Mouse (Mus musculus): ENCODE results near the gene Myo1b. TPM values are rescaled to one million over a fixed set of nuclear protein-coding genes. Genes with fewer than 3 reads are reported as not detected.
A peak's percentile ranks its signal among the peaks of the same experiment; 100 is the strongest.
"Not testable (repeated sequence)": the region's sequence is repeated elsewhere in the genome, so short reads cannot be mapped to it uniquely, and the experiment has no call there.

Gene Myo1b
- polyA plus RNA-seq, 1 experiment from 2014 or later = 79.4 TPM

GRCm38 (mm10) chr1:51885356-51885983, 30.4 kb downstream of the Myo1b start:
- Histone ChIP-seq H3K27ac (ENCODE audit: low read length) (no peak overlapping the region), H3K4me3 (replicated peaks; ENCODE audit: low read length) (no peak overlapping the region), H3K36me3 (ENCODE audit: control insufficient read depth, insufficient read depth) (no peaks in the 10 kb centered on the region), H3K9me3 (ENCODE audit: control insufficient read depth, low read length) (no peaks in the 10 kb centered on the region), H3K4me2 (ENCODE audit: low read length) (no peak overlapping the region), H3K27me3 (replicated peaks; ENCODE audit: control insufficient read depth, insufficient read depth, low read length) (no peaks in the 10 kb centered on the region), H3K9ac (replicated peaks; ENCODE audit: low read depth, low read length) (no peak overlapping the region), H3K4me1 (replicated peaks; ENCODE audit: control insufficient read depth, insufficient read depth, low read length) (peaks cover 8% of the 10 kb centered on the region; the same call in 1 of the 2 replicates)
- 68% methylated on average over 8 of the region's 8 CpGs for WGBS
- ATAC-seq = no peak

DNA sequence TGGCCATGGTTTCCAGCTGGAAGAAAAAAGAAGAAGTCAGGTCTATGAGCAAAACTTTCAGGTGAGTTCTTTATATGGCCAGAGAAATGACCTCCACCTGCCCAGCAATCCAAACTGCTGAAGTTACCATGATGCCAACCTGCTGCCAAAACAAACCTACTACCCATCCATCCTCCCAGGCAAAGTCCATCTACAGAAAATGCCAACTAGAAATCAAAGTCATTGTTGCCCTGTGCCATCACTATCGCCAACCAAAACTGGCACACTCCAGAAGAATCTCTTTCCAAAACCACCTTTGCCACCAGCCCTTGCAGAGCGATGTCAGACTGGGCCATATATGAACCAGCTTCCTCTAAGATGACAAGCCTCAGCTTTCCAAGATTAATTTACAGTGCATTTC, 32.7 kb downstream of the Myo1b start:
- no peaks in the 10 kb centered on the region for H3K27me3 ChIP-seq (replicated peaks; ENCODE audit: control insufficient read depth, insufficient read depth, low read length)
- H3K9me3 ChIP-seq (ENCODE audit: control insufficient read depth, low read length) = no peaks in the 10 kb centered on the region
- peaks cover 11% of the 10 kb centered on the region for H3K4me1 ChIP-seq (replicated peaks; ENCODE audit: control insufficient read depth, insufficient read depth, low read length)
- H3K9ac ChIP-seq (replicated peaks; ENCODE audit: low read depth, low read length) = no peak overlapping the region
- ATAC-seq = no peak
- H3K36me3 ChIP-seq (ENCODE audit: control insufficient read depth, insufficient read depth) = no peaks in the 10 kb centered on the region
- no peak overlapping the region for H3K4me3 ChIP-seq (replicated peaks; ENCODE audit: low read length)
- no peak overlapping the region for H3K27ac ChIP-seq (ENCODE audit: low read length)
- WGBS = 96% methylated on average over 2 of the region's 2 CpGs
- no peak overlapping the region for H3K4me2 ChIP-seq (ENCODE audit: low read length)

- Histone ChIP-seq H3K9ac (replicated peaks; ENCODE audit: low read depth, low read length) (no peak overlapping the region), H3K4me2 (ENCODE audit: low read length) (no peak overlapping the region), H3K4me1 (replicated peaks; ENCODE audit: control insufficient read depth, insufficient read depth, low read length) (peaks cover 11% of the 10 kb centered on the region), H3K36me3 (ENCODE audit: control insufficient read depth, insufficient read depth) (no peaks in the 10 kb centered on the region), H3K9me3 (ENCODE audit: control insufficient read depth, low read length) (no peaks in the 10 kb centered on the region), H3K4me3 (replicated peaks; ENCODE audit: low read length) (no peak overlapping the region), H3K27ac (ENCODE audit: low read length) (no peak overlapping the region), H3K27me3 (replicated peaks; ENCODE audit: control insufficient read depth, insufficient read depth, low read length) (no peaks in the 10 kb centered on the region)
- 97% methylated on average over 10 of the region's 10 CpGs for WGBS
- ATAC-seq = no peak
These were observed 33.1 kb downstream of the Myo1b start for GRCm38 (mm10) chr1:51882752-51883151.

DNA sequence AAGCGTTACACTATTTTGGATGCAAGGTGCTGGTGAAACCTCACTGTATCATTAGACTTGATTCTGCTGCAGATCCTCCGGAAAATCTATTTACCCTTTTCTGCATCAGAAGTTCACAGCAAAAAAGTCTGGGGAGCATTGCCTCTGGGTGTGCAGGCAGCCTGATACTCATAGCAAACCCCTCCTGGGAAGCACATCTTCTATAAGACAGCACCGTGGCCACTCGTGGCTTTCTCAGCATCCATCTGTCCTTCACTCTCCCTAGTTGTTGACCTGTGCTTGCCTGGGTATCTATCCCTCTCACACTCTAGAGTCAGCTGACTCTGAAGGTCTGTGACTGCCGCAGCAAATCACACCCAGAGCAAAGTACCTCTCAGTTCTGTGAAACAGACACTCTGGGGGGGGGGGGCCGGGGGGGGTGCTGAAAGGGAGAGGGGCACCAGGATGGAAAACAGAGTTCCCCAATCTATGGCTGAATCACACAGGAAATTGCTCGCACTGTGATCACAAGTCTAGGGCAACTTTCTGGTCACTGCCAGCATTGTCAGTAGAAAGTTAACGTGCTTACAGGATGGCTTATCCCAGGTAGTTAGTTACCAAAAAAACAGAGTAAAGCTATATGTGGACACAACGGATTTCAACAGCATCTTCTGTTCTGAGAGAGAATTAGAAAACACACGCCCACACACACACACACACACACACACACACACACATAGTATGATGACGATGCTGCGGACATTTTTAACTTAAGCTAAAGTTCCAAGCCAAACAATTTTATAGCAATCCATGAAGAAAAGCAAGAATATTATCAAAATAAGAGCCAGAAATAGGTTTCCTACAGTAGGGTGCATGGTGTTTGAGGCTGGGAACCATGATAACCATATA, 35.7 kb downstream of the Myo1b start:
- Histone ChIP-seq H3K4me3 (replicated peaks; ENCODE audit: low read length) (no peak overlapping the region), H3K4me1 (replicated peaks; ENCODE audit: control insufficient read depth, insufficient read depth, low read length) (peaks cover 6% of the 10 kb centered on the region), H3K9me3 (ENCODE audit: control insufficient read depth, low read length) (no peaks in the 10 kb centered on the region), H3K4me2 (ENCODE audit: low read length) (no peak overlapping the region), H3K9ac (replicated peaks; ENCODE audit: low read depth, low read length) (no peak overlapping the region), H3K27ac (ENCODE audit: low read length) (no peak overlapping the region), H3K36me3 (ENCODE audit: control insufficient read depth, insufficient read depth) (no peaks in the 10 kb centered on the region), H3K27me3 (replicated peaks; ENCODE audit: control insufficient read depth, insufficient read depth, low read length) (no peaks in the 10 kb centered on the region)
- WGBS = 60% methylated on average over 12 of the region's 12 CpGs
- no peak for ATAC-seq

DNA sequence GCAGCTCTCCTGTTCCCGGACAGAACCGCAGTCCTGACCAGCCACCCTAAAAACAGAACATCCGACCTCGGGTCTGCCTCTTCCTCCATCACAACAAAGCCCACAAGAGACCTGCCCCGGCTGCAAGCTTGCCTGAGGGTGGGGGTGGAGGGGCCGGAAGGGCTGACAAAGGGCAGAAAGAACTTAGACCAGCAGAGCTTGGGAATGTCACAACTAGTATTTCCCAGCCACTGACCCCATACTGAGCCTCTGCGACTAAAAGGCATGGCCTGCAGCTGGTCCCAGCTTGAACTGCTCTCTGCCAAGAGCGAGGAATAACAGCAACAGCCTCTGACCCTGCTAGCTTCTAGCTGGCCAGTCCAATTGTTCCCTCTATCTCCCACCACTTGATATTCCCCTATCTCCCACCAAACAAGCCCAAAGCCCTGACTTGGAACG, 36.5 kb downstream of the Myo1b start:
- no peak overlapping the region for H3K4me2 ChIP-seq (ENCODE audit: low read length)
- H3K9ac ChIP-seq (replicated peaks; ENCODE audit: low read depth, low read length) = no peak overlapping the region
- H3K27me3 ChIP-seq (replicated peaks; ENCODE audit: control insufficient read depth, insufficient read depth, low read length) = no peaks in the 10 kb centered on the region
- 13% methylated on average over 9 of the region's 9 CpGs for WGBS
- H3K4me3 ChIP-seq (replicated peaks; ENCODE audit: low read length) = no peak overlapping the region
- no peaks in the 10 kb centered on the region for H3K9me3 ChIP-seq (ENCODE audit: control insufficient read depth, low read length)
- H3K36me3 ChIP-seq (ENCODE audit: control insufficient read depth, insufficient read depth) = no peaks in the 10 kb centered on the region
- peaks cover 6% of the 10 kb centered on the region for H3K4me1 ChIP-seq (replicated peaks; ENCODE audit: control insufficient read depth, insufficient read depth, low read length)
- no peak for ATAC-seq
- H3K27ac ChIP-seq (ENCODE audit: low read length) = no peak overlapping the region

DNA sequence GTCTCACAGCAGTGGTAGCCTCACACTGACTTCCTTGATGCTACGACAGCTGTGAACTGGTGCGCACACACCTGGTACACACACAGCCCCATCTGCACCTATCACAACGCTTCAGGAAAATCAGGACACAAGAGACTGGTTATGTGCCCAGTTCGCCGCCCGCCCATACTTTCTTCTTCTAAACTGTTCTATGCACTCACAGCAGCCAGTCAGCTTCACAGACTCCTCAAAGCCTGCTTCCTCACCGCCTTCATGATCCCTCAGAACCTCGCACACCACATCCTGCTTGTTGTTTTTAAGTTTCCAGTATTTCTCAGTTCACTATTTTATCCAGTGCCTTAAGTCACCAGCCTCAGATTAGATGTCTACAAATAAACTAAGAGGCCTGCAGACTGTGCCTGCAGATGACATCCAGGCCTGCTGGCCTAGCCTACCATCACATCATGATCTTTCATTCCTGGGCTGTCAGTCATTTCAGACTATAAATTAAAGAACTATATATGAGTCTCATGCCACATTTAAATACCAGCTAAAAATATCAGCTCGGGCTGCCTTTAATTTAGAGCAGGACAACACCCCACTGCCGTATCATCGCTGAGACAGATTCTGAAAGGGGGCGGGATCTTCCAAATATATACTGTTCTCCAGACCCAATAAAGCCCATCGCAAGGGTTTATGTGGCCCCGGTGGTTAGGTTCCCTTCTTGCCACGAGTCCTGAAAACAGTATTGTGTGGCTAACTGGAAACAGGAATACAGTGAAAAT, 40.2 kb downstream of the Myo1b start:
- Histone ChIP-seq H3K4me3 (replicated peaks; ENCODE audit: low read length) (no peak overlapping the region), H3K36me3 (ENCODE audit: control insufficient read depth, insufficient read depth) (no peaks in the 10 kb centered on the region), H3K9me3 (ENCODE audit: control insufficient read depth, low read length) (no peaks in the 10 kb centered on the region), H3K4me1 (replicated peaks; ENCODE audit: control insufficient read depth, insufficient read depth, low read length) (peaks cover 6% of the 10 kb centered on the region), H3K9ac (replicated peaks; ENCODE audit: low read depth, low read length) (no peak overlapping the region), H3K27me3 (replicated peaks; ENCODE audit: control insufficient read depth, insufficient read depth, low read length) (no peaks in the 10 kb centered on the region), H3K4me2 (ENCODE audit: low read length) (no peak overlapping the region), H3K27ac (ENCODE audit: low read length) (no peak overlapping the region; the same call in 1 of the 2 replicates)
- no peak for ATAC-seq
- 92% methylated on average over 15 of the region's 15 CpGs for WGBS

GRCm38 (mm10) chr1:51872493-51873261, 43.2 kb downstream of the Myo1b start:
- 82% methylated on average over 7 of the region's 7 CpGs for WGBS
- ATAC-seq = peak; percentile 20; the same call in 1 of the 2 replicates
- no peak overlapping the region for H3K9ac ChIP-seq (replicated peaks; ENCODE audit: low read depth, low read length)
- H3K27me3 ChIP-seq (replicated peaks; ENCODE audit: control insufficient read depth, insufficient read depth, low read length) = no peaks in the 10 kb centered on the region
- H3K4me3 ChIP-seq (replicated peaks; ENCODE audit: low read length) = no peak overlapping the region
- H3K4me1 ChIP-seq (replicated peaks; ENCODE audit: control insufficient read depth, insufficient read depth, low read length) = no peaks in the 10 kb centered on the region
- H3K4me2 ChIP-seq (ENCODE audit: low read length) = no peak overlapping the region
- H3K27ac ChIP-seq (ENCODE audit: low read length) = no peak overlapping the region
- no peaks in the 10 kb centered on the region for H3K9me3 ChIP-seq (ENCODE audit: control insufficient read depth, low read length)
- H3K36me3 ChIP-seq (ENCODE audit: control insufficient read depth, insufficient read depth) = 0 out of 2 replicates have a peak, but pooled peaks cover 2% of the 10 kb centered on the region

DNA sequence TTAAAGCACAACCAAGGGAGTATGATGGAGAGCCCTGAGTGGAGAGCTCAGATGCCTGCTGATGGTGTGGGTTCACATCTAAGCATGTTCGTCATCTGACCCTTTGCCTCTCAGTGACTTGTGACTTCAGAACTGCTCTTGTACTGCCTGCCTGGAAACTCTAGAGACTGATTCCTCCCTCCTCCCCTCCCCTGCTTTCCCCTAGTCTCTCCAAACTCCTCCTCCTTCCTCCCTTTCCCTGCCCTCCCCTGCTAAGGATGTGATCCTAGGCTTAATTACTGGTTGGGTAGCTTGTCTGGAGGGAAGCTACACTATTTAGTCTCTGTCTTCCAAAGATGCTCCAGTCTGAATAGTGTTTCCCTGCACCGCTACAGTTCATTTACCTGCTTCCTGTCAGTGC, 44.6 kb downstream of the Myo1b start:
- H3K27me3 ChIP-seq (replicated peaks; ENCODE audit: control insufficient read depth, insufficient read depth, low read length); H3K36me3 ChIP-seq (ENCODE audit: control insufficient read depth, insufficient read depth); H3K4me3 ChIP-seq (replicated peaks; ENCODE audit: low read length); H3K27ac ChIP-seq (ENCODE audit: low read length); H3K4me2 ChIP-seq (ENCODE audit: low read length); H3K9me3 ChIP-seq (ENCODE audit: control insufficient read depth, low read length); H3K9ac ChIP-seq (replicated peaks; ENCODE audit: low read depth, low read length); H3K4me1 ChIP-seq (replicated peaks; ENCODE audit: control insufficient read depth, insufficient read depth, low read length): not testable (repeated sequence)
- WGBS = 83% methylated on average over 2 of the region's 2 CpGs
- ATAC-seq = peak; percentile 66

Measured in forebrain, embryonic 16.5 days (tissue).